Mouse (Mus musculus) forebrain, postnatal 0 days (tissue): ENCODE results near the gene Tagap. TPM values are rescaled to one million over a fixed set of nuclear protein-coding genes. Genes with fewer than 3 reads are reported as not detected.
"Not testable (repeated sequence)": the region's sequence is repeated elsewhere in the genome, so short reads cannot be mapped to it uniquely, and the experiment has no call there.

Experiments
- ATAC-seq: fragments of 200-750 bp; cut with Nextera tagmentation; 2 replicates; pipeline ENCODE4 v1.8.0; 2017; ENCODE audit warnings: mild to moderate bottlenecking, moderate library complexity
- DNase-seq: peaks from one replicate; pipeline ENCODE4 v3.0.0-alpha.2; 2015
- H3K27ac ChIP-seq: fragments of 300-500 bp; sonication (generic); 2 replicates; pipeline ENCODE4 v1.5.1; 2014; ENCODE audit warnings: low read depth, mild to moderate bottlenecking, antibody characterized with exemption, low read length, moderate library complexity, mixed read lengths
- H3K27me3 ChIP-seq: fragments of 300-500 bp; sonication (generic); 2 replicates; pipeline ENCODE4 v1.6.1; 2014; ENCODE audit warnings: mild to moderate bottlenecking, low read length, mixed read lengths; ENCODE audit not compliant: insufficient read depth
- H3K36me3 ChIP-seq: fragments of 300-500 bp; sonication (generic); 2 replicates; pipeline ENCODE4 v1.6.1; 2014; ENCODE audit warnings: mild to moderate bottlenecking, moderate library complexity; ENCODE audit not compliant: insufficient read depth
- H3K4me1 ChIP-seq: fragments of 300-500 bp; sonication (generic); 2 replicates; pipeline ENCODE4 v1.6.1; 2014; ENCODE audit warnings: antibody characterized with exemption; ENCODE audit not compliant: insufficient read depth
- H3K4me2 ChIP-seq: fragments of 300-500 bp; sonication (generic); 2 replicates; pipeline ENCODE4 v1.6.1; 2014; ENCODE audit warnings: low read depth, mild to moderate bottlenecking, moderate library complexity
- H3K4me3 ChIP-seq: fragments of 300-500 bp; sonication (generic); 2 replicates; pipeline ENCODE4 v1.5.1; 2014; ENCODE audit warnings: low read depth, low read length, mixed read lengths
- H3K9ac ChIP-seq: fragments of 300-500 bp; sonication (generic); 2 replicates; pipeline ENCODE4 v1.6.1; 2014; ENCODE audit warnings: mild to moderate bottlenecking
- H3K9me3 ChIP-seq: fragments of 300-500 bp; sonication (generic); 2 replicates; pipeline ENCODE4 v1.6.1; 2016; ENCODE audit warnings: low read length
- CTCF ChIP-seq: sonication (generic); IDR thresholded peaks from 2 replicates; pipeline ENCODE4 v1.5.1; 2016; ENCODE audit warnings: antibody characterized with exemption, control low read depth, low read depth
- WGBS: fragments of 180-500 bp; shearing (Covaris S2); extraction: QIAGEN DNeasy Blood & Tissue Kit; methylation state at CpG from one replicate; pipeline ENCODE4 v1.1.7; 2014; 5-methylcytosine and 5-hydroxymethylcytosine counted together
- polyA plus RNA-seq: library from polyadenylated mRNA; unstranded; fragments of >200 nt; fragmentation: Nextera tagmentation; extraction: Ambion mirVana; gene quantifications from 2 replicates; pipeline ENCODE4 v1.2.1, GENCODE M21; 2015
- total RNA-seq: library from RNA; depleted of rRNA; stranded (reverse); fragments of >200 nt; gene quantifications from 2 replicates; pipeline ENCODE4 v1.2.3, GENCODE M21; 2014

The Tagap gene
- total and polyA plus RNA-seq, 2 experiments from 2014 or later: 0.47 to 0.62 TPM

DNA sequence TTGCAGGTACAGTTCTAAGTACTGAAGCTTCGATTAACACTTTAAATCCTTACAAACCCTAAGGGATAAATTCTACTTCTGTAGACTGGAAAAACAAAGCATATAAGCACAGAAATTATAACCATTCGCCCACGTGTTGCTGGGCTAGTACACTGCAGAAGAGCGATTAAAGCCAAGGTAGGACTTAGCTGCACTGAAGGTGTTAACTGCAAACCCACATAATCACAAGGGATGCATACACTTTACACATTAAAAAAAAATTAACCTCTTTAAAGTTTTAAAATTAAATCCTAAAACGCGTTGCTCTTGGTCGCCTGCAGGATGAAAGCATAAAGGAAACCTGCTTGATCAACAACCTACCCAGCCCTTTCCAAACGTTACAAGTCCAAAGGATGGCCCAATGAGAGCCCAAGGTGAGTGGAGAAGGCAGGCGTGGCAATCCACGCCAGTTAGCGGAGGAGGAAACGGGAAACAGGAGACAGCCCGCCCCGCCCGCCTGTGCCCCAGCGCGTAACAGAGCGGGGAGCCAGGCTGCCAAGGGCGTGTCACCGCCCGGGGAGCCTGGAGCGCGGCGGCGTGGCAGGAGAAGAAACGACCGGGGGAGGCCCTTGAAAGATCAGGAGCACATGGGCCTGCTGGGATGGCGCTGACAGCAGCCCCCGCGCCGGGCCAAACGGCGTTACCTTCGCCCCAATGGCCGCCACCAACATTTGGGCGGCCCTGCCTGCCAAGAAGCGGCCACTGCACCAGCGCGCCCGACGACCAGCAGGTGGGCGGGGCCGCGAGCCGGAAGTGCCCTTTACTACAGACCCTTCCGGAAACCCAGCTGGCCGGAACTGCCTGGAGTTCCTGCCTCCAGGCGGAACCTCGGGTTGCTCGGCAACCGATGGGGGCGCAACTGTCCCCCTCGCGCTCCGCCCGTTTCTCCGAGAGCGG, 19.6 kb downstream of the Tagap start, which contains the start of gene Rsph3a:
Gene Rsph3a (plus strand): TSS at position 498 of the 936 bp plus-strand sequence.
- WGBS: 3% methylated on average over 54 of the region's 58 CpGs
- peak; percentile 51 for TF ChIP-seq CTCF
- H3K4me3 ChIP-seq: peak within 1 kb of the TSS; percentile 47
- peak within 1 kb of the TSS; percentile 75 for H3K9ac ChIP-seq
- DNase-seq (peak; percentile 87), ATAC-seq (peak; percentile 97)
- not testable (repeated sequence) for H3K4me1 ChIP-seq, H3K9me3 ChIP-seq, H3K36me3 ChIP-seq, H3K27me3 ChIP-seq
- peak within 1 kb of the TSS; percentile 75 for H3K27ac ChIP-seq
- peak within 1 kb of the TSS; percentile 60 for H3K4me2 ChIP-seq

DNA sequence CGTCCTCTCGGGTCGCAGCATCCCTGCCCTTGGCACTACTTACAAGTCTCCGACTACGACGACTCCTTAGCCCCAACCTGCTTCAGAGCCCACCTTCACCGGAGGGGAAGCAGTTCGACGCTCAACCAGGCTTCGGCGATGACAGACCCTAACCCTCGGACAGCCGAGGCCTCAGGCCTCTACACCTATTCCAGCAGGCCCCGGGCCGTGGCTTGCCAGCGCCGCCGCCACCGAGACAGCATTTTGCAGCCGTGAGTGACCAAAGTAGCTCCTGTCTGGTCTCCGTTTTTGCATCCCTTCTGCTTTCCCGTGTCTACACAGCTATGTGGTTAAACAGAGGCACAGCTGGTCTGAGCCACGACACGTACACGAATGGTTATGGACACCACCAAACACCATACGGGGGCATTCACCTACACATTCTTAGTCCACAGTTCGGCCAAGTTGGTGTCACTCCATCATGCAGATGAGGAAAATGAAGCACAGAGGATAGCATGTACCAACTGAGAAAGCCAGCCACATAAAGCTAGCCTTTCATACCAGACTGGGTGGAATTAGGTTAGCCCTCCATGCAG, 20.3 kb downstream of the Tagap start:
- ATAC-seq: peak; percentile 57
- H3K9me3 ChIP-seq, H3K27me3 ChIP-seq, H3K4me1 ChIP-seq, DNase-seq, H3K36me3 ChIP-seq: not testable (repeated sequence)
- Histone ChIP-seq H3K9ac (peak overlapping the region; percentile 75), H3K27ac (peak overlapping the region; percentile 75; the same call in 1 of the 2 replicates), H3K4me3 (peak overlapping the region; percentile 47), H3K4me2 (peak overlapping the region; percentile 60)
- 2% methylated on average over 18 of the region's 27 CpGs for WGBS

DNA sequence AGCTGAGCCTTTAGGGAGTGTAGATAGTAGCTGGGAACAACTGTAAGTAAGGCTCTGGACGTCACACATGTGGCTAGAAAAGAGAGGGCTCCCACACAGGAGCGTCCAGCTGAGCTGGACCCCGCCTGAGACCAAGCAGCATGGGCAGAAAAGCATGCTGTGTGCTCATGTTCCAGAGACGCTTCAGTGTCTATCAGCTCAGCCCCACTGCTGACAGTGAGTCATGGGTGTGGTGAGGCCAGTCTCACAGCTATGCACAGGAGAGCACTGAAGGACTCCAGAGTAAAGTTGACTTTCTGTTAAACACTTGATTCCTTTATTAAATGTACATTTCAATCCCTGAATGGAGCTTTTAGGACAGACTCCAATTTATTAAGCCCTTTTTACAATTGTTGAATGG, 25.5 kb downstream of the Tagap start:
- not testable (repeated sequence) for H3K9ac ChIP-seq, ATAC-seq, H3K36me3 ChIP-seq, H3K4me2 ChIP-seq, H3K9me3 ChIP-seq, DNase-seq, H3K4me1 ChIP-seq, H3K27me3 ChIP-seq, H3K4me3 ChIP-seq, H3K27ac ChIP-seq
- no CpG with 5 or more reads among the region's 4 CpGs for WGBS

DNA sequence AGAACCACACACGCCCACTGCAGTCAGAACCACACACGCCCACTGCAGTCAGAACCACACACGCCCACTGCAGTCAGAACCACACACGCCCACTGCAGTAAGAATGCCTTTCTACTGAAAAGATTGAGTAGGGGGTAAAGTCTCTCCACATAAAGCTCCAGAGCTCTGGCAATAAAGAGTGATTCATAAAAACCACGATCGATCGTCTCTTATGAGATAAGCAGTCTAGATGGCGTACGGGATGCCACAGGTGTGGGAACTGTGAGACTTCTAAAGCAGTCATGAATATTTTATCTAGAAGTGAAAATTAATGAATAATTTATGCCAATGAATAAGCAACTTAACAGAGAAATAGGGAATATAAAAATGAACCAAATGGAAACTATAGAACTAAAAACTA, 31.4 kb downstream of the Tagap start:
- WGBS: 77% methylated on average over 8 of the region's 9 CpGs
- not testable (repeated sequence) for H3K4me2 ChIP-seq, ATAC-seq

DNA sequence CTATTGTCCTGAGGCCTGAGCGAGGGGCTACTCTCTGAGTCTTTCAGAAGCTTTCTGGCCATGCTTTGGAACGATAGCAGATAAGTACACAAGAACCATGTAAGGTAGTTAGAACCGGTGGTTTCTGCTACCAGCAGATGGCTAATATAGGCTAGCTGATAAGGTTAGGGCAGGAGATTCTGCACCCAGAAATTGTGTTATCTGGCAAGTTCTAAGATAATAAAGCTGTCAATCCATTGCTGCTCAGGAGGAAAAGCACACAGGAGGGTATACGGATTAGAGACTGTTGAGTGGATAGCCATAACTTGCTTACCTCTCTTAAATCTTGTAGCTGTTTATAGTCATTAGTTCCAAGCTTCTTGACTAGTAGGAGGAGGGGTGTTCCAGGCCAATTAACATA, 37.5 kb downstream of the Tagap start:
- H3K4me1 ChIP-seq, H3K9me3 ChIP-seq, H3K9ac ChIP-seq, DNase-seq, ATAC-seq, H3K4me3 ChIP-seq, H3K36me3 ChIP-seq, H3K27ac ChIP-seq, H3K27me3 ChIP-seq, H3K4me2 ChIP-seq: not testable (repeated sequence)
- WGBS: 83% methylated on average over 4 of the region's 4 CpGs

More for the DNA sequence above, 31.4 kb downstream of the Tagap start:
- H3K27ac ChIP-seq, H3K9me3 ChIP-seq, H3K4me1 ChIP-seq, DNase-seq, H3K9ac ChIP-seq, H3K36me3 ChIP-seq, H3K4me3 ChIP-seq, H3K27me3 ChIP-seq: not testable (repeated sequence)

DNA sequence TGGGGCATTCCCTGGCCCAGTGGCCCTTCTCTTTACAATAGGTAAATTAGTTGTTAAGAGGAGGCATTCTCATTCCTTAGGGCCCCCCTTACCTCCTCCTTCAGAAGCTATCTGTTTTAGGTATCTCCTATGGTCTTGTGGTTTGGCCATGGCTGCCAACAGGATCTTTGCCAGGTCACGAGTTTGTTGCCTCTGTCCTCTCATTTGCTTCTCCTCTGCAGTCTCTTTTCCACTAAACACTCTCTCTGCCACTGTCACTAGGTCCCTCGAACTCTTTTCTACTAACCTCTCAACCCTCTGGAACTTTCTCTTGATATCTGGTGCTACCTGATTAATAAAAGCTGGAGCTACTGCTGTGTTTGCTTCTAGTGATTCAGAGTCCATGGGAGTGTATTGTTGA, 38.6 kb downstream of the Tagap start:
- not testable (repeated sequence) for H3K9ac ChIP-seq, H3K27ac ChIP-seq, ATAC-seq, H3K9me3 ChIP-seq, DNase-seq, H3K4me1 ChIP-seq, H3K27me3 ChIP-seq, H3K4me3 ChIP-seq, H3K36me3 ChIP-seq, H3K4me2 ChIP-seq
- 87% methylated on average over 2 of the region's 2 CpGs for WGBS

DNA sequence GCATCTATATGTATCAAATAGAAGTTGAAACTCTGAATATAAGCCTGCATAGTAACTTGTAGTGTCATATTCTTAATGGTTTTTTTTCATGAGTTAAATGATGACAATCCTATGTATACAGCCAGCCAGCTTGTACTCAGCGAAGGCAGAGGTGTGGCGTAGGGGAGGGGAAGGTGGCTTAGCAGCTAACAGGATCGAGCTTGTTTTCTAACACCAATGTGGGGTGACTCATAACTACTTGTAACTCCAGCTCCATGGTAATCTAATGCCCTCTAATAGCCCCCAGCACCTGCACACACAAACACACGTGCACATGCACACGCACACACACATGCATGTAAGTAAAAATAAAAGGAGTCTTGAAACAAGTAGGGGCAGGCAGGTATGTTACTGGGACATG, 42.7 kb downstream of the Tagap start:
- H3K4me1 ChIP-seq, H3K4me2 ChIP-seq, H3K27me3 ChIP-seq, H3K9me3 ChIP-seq, H3K36me3 ChIP-seq, H3K4me3 ChIP-seq, DNase-seq, H3K9ac ChIP-seq, ATAC-seq, H3K27ac ChIP-seq: not testable (repeated sequence)
- WGBS: 95% methylated on average over 3 of the region's 5 CpGs

DNA sequence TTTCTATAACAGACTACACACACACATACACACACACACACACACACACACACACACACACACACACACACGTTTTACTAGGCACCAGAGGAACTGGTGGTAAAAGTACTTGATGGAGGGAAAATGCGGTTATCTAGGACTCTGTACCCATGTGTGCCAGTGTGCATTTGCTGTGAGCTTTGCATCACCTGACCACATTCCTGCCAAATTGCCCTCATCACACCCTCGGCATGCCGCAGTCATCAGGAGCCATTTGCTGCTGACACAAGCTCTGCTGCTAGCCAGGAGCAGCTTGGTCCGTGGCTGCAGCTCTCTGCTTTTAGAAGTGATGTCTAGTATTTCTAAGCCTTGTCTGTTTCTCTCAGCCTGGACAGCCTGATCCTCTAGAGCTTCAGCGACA, 44.0 kb downstream of the Tagap start:
- not testable (repeated sequence) for H3K9ac ChIP-seq, H3K27me3 ChIP-seq, H3K36me3 ChIP-seq, H3K27ac ChIP-seq, ATAC-seq, DNase-seq, H3K4me3 ChIP-seq, H3K4me1 ChIP-seq, H3K4me2 ChIP-seq, H3K9me3 ChIP-seq
- 78% methylated on average over 2 of the region's 6 CpGs for WGBS

DNA sequence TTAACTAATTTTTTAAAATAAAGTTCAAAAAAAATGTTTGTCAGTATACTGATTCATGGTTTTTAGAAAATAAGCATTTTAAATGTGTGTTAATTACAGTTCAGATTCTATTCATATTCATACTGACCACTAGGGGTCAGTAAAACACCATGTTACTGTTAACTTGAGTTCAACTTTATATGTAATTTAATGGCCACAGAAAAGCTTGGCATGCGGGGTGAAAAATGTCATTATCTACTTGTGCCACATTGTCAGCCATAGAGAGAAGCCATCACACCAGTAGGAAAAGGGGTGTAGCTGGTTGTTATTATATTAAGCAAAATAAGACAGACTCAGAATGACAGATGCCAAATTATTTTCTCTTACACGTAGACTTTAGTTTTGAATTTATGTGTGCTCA, 57.7 kb downstream of the Tagap start:
- H3K4me3 ChIP-seq, H3K36me3 ChIP-seq, H3K4me2 ChIP-seq, DNase-seq, H3K9me3 ChIP-seq, H3K27ac ChIP-seq, H3K9ac ChIP-seq, H3K4me1 ChIP-seq, H3K27me3 ChIP-seq: not testable (repeated sequence)
- ATAC-seq: peak; percentile 45; the same call in 1 of the 2 replicates
- WGBS: 69% methylated on average over 1 of the region's 2 CpGs
